Mouse (Mus musculus): Measurements from ENCODE around the gene Gm20388. TPM values are rescaled to one million over a fixed set of nuclear protein-coding genes. Genes with fewer than 3 reads are reported as not detected.

The Gm20388 gene
- polyA plus RNA-seq, 1 experiment from 2014 or later: 5.3 TPM

DNA sequence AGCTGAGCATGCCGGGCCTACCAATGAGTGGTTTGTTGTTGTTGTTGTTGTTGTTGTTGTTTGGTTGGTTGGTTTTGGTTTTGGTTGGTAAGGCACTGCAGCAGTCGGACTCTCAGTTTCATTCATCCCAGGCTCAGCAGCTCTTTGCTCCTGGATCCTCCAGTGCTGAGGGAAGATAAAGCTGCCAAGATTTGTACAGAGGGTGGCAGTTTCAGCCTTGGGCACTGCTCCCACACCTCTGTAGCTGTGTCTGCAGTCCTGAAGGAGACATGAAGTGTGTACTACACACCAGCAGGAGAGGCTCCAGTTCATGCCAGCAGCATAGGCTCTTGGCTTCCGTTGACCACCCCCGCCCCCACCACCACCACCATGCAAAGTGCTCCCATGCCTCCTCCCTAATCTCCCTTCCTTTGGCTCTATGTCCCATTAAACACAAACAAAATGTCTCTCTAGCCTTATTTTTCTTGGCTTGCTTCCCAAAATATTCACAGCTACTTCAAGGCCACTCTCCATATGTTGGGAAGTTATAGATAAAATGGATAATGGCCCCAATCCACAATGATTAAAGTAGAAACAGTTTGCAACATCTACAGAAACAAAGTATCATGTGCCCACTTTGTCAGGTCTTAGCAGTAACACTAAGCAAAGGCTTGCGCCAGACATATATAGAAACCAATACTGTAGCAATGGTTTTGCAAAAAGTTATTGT is 3740.9 kb downstream of the Gm20388 start:
- H3K4me3 ChIP-seq (ENCODE audit: low read depth, low read length): no peak overlapping the region
- H3K4me2 ChIP-seq: no peak overlapping the region
- ATAC-seq (replicated peaks; ENCODE audit: low FRiP score): no peak
- H3K27ac ChIP-seq (ENCODE audit: low read depth, low read length): no peak overlapping the region
- peaks cover 27% of the 10 kb centered on the region for H3K27me3 ChIP-seq (replicated peaks; ENCODE audit: control insufficient read depth, insufficient read depth, low read length)
- no peaks in the 10 kb centered on the region for H3K36me3 ChIP-seq (ENCODE audit: control insufficient read depth, insufficient read depth, low read length)
- DNase-seq (ENCODE audit: low spot score): no peak
- H3K9me3 ChIP-seq (ENCODE audit: control insufficient read depth, low read length): no peaks in the 10 kb centered on the region
- H3K9ac ChIP-seq (ENCODE audit: low read depth, low read length): no peak overlapping the region
- 79% methylated on average over 5 of the region's 5 CpGs for WGBS
- H3K4me1 ChIP-seq (replicated peaks; ENCODE audit: control insufficient read depth, insufficient read depth, low read length): peaks cover 4% of the 10 kb centered on the region; the same call in 1 of the 2 replicates

DNA sequence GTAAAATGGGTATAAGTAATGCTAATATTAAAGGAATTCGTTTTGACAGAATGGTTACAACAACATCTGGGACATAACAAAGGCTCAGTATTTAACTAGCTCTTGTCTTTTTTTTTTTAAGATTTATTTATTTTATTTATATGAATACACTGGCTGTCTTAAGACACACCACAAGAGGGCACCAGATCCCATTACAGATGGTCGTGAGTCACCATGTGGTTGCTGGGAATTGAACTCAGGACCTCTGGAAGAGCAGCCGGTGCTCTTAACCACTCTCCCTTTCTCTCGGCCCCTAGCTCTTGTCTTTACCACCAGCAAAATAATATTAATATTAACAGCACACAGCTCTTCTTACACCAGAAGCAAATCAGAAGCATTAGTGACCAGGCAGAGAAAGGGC is 3742.0 kb downstream of the Gm20388 start:
- Histone ChIP-seq H3K4me3 (ENCODE audit: low read depth, low read length) (no peak overlapping the region), H3K9me3 (ENCODE audit: control insufficient read depth, low read length) (no peaks in the 10 kb centered on the region), H3K27ac (ENCODE audit: low read depth, low read length) (no peak overlapping the region), H3K4me2 (no peak overlapping the region), H3K36me3 (ENCODE audit: control insufficient read depth, insufficient read depth, low read length) (no peaks in the 10 kb centered on the region), H3K27me3 (replicated peaks; ENCODE audit: control insufficient read depth, insufficient read depth, low read length) (peaks cover 26% of the 10 kb centered on the region), H3K4me1 (replicated peaks; ENCODE audit: control insufficient read depth, insufficient read depth, low read length) (peaks cover 4% of the 10 kb centered on the region; the same call in 1 of the 2 replicates), H3K9ac (ENCODE audit: low read depth, low read length) (no peak overlapping the region)
- WGBS: 44% methylated on average over 4 of the region's 4 CpGs
- DNase-seq (ENCODE audit: low spot score) (no peak), ATAC-seq (replicated peaks; ENCODE audit: low FRiP score) (no peak)

DNA sequence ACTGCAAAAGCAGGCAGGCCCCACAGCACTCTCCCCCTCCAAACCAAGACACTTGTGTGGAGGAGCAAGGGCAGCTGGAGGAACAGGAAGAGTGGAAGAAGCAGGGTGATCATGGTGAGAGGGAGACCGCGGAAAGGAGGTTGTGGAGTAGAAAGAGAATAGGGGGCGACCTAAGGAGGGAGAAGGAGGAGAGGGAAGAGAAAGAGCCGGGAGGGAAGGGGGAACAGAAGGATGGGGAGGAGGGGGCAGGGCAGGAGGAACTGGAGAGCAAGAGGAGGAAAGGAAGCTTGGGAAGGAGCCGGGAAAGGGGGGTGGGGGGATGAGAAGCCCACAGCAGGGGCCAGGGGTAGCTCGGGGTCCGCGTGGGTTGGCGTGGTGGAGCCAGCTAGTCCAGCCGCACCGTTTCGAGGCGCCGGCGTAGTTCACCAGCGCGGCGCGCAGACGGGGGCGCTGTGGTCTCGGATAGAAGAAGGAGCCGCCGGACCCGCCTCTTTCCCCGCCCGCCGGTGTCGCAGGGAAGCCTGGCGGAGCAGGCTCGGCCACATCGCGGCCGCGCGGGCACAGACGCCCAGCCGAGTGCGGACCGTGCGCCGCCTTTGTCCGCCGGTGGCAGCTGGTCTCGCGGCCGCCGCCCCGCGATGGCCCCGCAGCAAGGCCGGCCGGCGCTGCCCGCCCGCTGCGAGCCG is 3742.8 kb downstream of the Gm20388 start, which contains the start of gene Rhou:
Gene Rhou, plus strand, starts transcription at position 622 of the 686 bp plus-strand sequence.
- H3K27me3 ChIP-seq (replicated peaks; ENCODE audit: control insufficient read depth, insufficient read depth, low read length): peaks cover 26% of the 10 kb centered on the region
- DNase-seq (ENCODE audit: low spot score): peak; percentile 87
- peak within 1 kb of the TSS; percentile 69 for H3K4me3 ChIP-seq (ENCODE audit: low read depth, low read length)
- peak within 1 kb of the TSS; percentile 70 for H3K9ac ChIP-seq (ENCODE audit: low read depth, low read length)
- peak within 1 kb of the TSS; percentile 75 for H3K4me2 ChIP-seq
- H3K9me3 ChIP-seq (ENCODE audit: control insufficient read depth, low read length): no peaks in the 10 kb centered on the region
- H3K4me1 ChIP-seq (replicated peaks; ENCODE audit: control insufficient read depth, insufficient read depth, low read length): peaks cover 4% of the 10 kb centered on the region; the same call in 1 of the 2 replicates
- under 1% methylated on average over 44 of the region's 58 CpGs for WGBS
- H3K27ac ChIP-seq (ENCODE audit: low read depth, low read length): peak within 1 kb of the TSS; percentile 67
- no peaks in the 10 kb centered on the region for H3K36me3 ChIP-seq (ENCODE audit: control insufficient read depth, insufficient read depth, low read length)
- ATAC-seq (replicated peaks; ENCODE audit: low FRiP score): peak; percentile 61; the same call in 1 of the 2 replicates

DNA sequence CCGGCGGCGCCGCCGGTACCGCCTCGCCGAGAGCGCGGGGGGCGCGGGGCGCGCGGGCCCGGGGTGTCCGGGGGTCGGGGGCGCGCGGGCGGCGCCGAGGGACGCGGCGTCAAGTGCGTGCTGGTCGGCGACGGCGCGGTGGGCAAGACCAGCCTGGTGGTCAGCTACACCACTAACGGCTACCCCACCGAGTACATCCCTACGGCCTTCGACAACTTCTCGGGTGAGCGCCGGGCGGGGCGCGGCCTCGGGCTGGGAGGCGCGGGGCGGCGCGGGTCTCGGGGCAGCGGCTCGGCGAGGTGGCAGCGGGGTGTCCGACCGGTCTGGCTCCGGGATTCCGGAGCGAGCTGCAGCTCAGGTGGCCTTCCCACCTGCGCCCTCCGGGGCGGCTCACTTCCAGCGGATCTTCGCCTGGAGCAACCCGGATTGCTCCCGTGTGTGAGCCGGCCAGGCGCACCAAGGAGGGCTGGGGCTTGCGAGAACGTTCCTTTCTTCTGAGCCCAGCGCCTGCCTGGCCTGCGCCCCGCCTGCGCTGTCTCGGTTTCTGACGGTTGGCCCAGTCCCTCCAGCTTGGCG is 3743.4 kb downstream of the Gm20388 start:
- Histone ChIP-seq H3K9ac (ENCODE audit: low read depth, low read length) (peak overlapping the region; percentile 70), H3K9me3 (ENCODE audit: control insufficient read depth, low read length) (no peaks in the 10 kb centered on the region), H3K27ac (ENCODE audit: low read depth, low read length) (peak overlapping the region; percentile 67), H3K4me1 (replicated peaks; ENCODE audit: control insufficient read depth, insufficient read depth, low read length) (peaks cover 4% of the 10 kb centered on the region; the same call in 1 of the 2 replicates), H3K36me3 (ENCODE audit: control insufficient read depth, insufficient read depth, low read length) (no peaks in the 10 kb centered on the region), H3K27me3 (replicated peaks; ENCODE audit: control insufficient read depth, insufficient read depth, low read length) (peaks cover 26% of the 10 kb centered on the region), H3K4me3 (ENCODE audit: low read depth, low read length) (peak overlapping the region; percentile 69), H3K4me2 (peak overlapping the region; percentile 75)
- DNase-seq (ENCODE audit: low spot score): peak; percentile 70
- ATAC-seq (replicated peaks; ENCODE audit: low FRiP score): peak; percentile 41; the same call in 1 of the 2 replicates
- 1% methylated on average over 54 of the region's 77 CpGs for WGBS

DNA sequence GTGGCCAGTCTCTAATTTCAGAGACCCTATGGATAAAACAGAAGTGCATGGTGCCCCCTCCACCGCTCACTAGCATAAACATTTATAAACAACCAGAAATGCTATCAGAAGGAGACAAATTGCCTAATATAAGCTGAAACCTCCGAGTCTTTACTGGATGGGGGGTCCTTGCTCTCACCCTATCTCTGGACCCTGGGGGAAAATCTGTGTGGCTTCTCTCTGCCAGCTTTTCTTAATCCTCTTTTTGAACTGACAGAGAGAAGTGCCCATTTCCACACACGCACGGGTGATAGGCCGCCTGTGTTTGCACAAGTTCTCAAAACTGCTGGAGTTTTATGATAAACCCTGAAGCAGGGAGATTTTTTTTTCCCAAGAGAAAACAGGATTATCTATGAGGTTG is 3744.1 kb downstream of the Gm20388 start:
- H3K4me2 ChIP-seq: peak overlapping the region; percentile 75
- ATAC-seq (replicated peaks; ENCODE audit: low FRiP score) (no peak), DNase-seq (ENCODE audit: low spot score) (no peak)
- no peak overlapping the region for H3K27ac ChIP-seq (ENCODE audit: low read depth, low read length)
- peak overlapping the region; percentile 69 for H3K4me3 ChIP-seq (ENCODE audit: low read depth, low read length)
- H3K9me3 ChIP-seq (ENCODE audit: control insufficient read depth, low read length): no peaks in the 10 kb centered on the region
- no peaks in the 10 kb centered on the region for H3K36me3 ChIP-seq (ENCODE audit: control insufficient read depth, insufficient read depth, low read length)
- peaks cover 4% of the 10 kb centered on the region; the same call in 1 of the 2 replicates for H3K4me1 ChIP-seq (replicated peaks; ENCODE audit: control insufficient read depth, insufficient read depth, low read length)
- no peak overlapping the region for H3K9ac ChIP-seq (ENCODE audit: low read depth, low read length)
- H3K27me3 ChIP-seq (replicated peaks; ENCODE audit: control insufficient read depth, insufficient read depth, low read length): peaks cover 26% of the 10 kb centered on the region
- WGBS: 29% methylated on average over 5 of the region's 5 CpGs

DNA sequence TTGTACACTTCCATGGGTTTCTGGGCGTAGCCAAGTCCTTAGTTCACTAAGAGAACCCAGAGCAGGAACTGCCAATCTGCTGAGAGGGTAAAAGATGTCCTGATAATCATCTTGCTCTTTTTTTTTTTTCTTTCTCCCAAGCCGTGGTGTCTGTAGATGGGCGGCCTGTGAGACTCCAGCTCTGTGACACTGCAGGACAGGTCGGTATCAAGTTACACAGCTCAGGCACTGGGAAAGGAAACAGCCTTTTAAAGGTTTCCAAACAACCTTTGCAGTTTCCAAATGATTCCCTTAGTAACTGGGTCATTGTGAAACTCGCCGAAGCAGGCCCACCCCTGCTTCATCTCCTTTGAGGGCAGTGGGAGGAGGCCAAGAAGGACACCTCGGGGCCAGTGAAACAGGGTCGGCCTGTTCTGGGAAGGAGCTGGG is 3744.7 kb downstream of the Gm20388 start:
- H3K36me3 ChIP-seq (ENCODE audit: control insufficient read depth, insufficient read depth, low read length): no peaks in the 10 kb centered on the region
- WGBS: 13% methylated on average over 8 of the region's 8 CpGs
- DNase-seq (ENCODE audit: low spot score): no peak
- no peaks in the 10 kb centered on the region for H3K9me3 ChIP-seq (ENCODE audit: control insufficient read depth, low read length)
- peak overlapping the region; percentile 75 for H3K4me2 ChIP-seq
- no peak overlapping the region for H3K9ac ChIP-seq (ENCODE audit: low read depth, low read length)
- H3K27ac ChIP-seq (ENCODE audit: low read depth, low read length): 0 out of 2 replicates have a peak overlapping the region, but pooled peaks have one; percentile 40
- peaks cover 4% of the 10 kb centered on the region; the same call in 1 of the 2 replicates for H3K4me1 ChIP-seq (replicated peaks; ENCODE audit: control insufficient read depth, insufficient read depth, low read length)
- H3K27me3 ChIP-seq (replicated peaks; ENCODE audit: control insufficient read depth, insufficient read depth, low read length): peaks cover 26% of the 10 kb centered on the region
- ATAC-seq (replicated peaks; ENCODE audit: low FRiP score): no peak
- H3K4me3 ChIP-seq (ENCODE audit: low read depth, low read length): peak overlapping the region; percentile 69

DNA sequence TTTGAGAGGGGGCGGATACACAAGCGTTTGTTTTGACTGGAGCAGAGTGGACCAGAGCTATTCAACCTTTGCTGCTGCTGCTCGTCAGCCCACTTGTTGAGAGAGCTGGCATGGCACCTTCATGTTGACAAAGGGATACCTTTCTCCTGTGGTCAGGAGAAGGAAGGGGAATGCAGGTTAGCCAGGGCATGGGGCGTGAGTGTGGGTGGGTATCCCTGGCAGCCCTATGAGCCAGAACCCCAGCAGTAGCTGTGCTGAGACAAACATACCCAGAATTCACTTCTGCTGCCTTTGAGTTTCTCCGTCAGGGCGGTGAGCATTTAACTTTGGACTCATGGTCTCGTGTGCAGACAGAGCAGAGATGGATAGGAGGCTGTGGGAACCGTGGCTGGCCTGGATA is 3747.2 kb downstream of the Gm20388 start:
- H3K4me2 ChIP-seq: no peak overlapping the region
- H3K4me1 ChIP-seq (replicated peaks; ENCODE audit: control insufficient read depth, insufficient read depth, low read length): peaks cover 4% of the 10 kb centered on the region; the same call in 1 of the 2 replicates
- H3K36me3 ChIP-seq (ENCODE audit: control insufficient read depth, insufficient read depth, low read length): no peaks in the 10 kb centered on the region
- H3K4me3 ChIP-seq (ENCODE audit: low read depth, low read length): no peak overlapping the region
- H3K9me3 ChIP-seq (ENCODE audit: control insufficient read depth, low read length): no peaks in the 10 kb centered on the region
- no peak overlapping the region for H3K27ac ChIP-seq (ENCODE audit: low read depth, low read length)
- 81% methylated on average over 8 of the region's 8 CpGs for WGBS
- H3K27me3 ChIP-seq (replicated peaks; ENCODE audit: control insufficient read depth, insufficient read depth, low read length): peaks cover 26% of the 10 kb centered on the region
- no peak for DNase-seq (ENCODE audit: low spot score)
- ATAC-seq (replicated peaks; ENCODE audit: low FRiP score): no peak
- H3K9ac ChIP-seq (ENCODE audit: low read depth, low read length): no peak overlapping the region

DNA sequence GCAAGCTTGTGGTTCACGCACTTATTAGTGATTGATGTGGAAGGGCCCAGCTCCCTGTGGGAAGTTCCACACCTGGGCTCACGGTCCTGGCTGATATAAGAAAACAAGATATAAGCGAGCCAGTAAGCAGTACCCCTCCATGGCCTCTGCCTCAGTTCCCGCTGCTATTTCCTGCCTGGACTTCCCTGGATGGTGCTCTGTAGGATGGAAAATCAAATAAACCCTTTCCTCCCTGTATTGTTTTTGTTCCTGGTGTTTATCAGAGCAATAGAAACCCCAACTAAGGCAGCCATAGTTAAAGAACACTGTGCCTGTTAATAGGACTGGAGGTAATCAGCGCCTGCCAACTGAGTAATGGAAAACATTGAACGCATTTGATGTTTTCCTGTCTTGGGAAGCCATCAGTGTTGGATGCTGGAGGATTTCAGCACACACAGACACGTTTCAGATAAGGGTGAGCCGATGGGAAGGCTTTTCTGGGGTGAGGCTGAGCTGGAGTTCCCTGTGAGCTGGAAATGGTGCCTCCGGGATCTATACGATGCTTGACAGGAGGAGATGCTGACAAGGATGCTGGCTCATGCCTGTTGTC is 3748.9 kb downstream of the Gm20388 start:
- Histone ChIP-seq H3K4me2 (no peak overlapping the region), H3K4me1 (replicated peaks; ENCODE audit: control insufficient read depth, insufficient read depth, low read length) (peaks cover 4% of the 10 kb centered on the region; the same call in 1 of the 2 replicates), H3K4me3 (ENCODE audit: low read depth, low read length) (no peak overlapping the region), H3K9me3 (ENCODE audit: control insufficient read depth, low read length) (no peaks in the 10 kb centered on the region), H3K9ac (ENCODE audit: low read depth, low read length) (no peak overlapping the region), H3K36me3 (ENCODE audit: control insufficient read depth, insufficient read depth, low read length) (no peaks in the 10 kb centered on the region), H3K27me3 (replicated peaks; ENCODE audit: control insufficient read depth, insufficient read depth, low read length) (peaks cover 15% of the 10 kb centered on the region), H3K27ac (ENCODE audit: low read depth, low read length) (no peak overlapping the region)
- DNase-seq (ENCODE audit: low spot score) (no peak), ATAC-seq (replicated peaks; ENCODE audit: low FRiP score) (no peak)
- 71% methylated on average over 10 of the region's 10 CpGs for WGBS
